Mouse (Mus musculus) layer of hippocampus, postnatal 25 days (tissue): Measurements from ENCODE around the gene Sap30l. TPM values are rescaled to one million over a fixed set of nuclear protein-coding genes. Genes with fewer than 3 reads are reported as not detected.
"Not testable (repeated sequence)": the region's sequence is repeated elsewhere in the genome, so short reads cannot be mapped to it uniquely, and the experiment has no call there.

ENCODE experiments used
- DNase-seq, 2 experiments: peaks; one replicate each; pipeline ENCODE4 v3.0.0; 2022; ENCODE audit warnings: mixed read lengths in 2 of 2, low spot score in 1 of 2; ENCODE audit errors: extremely low spot score in 1 of 2
- total RNA-seq, 2 experiments: library from RNA; stranded (reverse); gene quantifications; 2 replicates each; pipeline ENCODE4 v1.2.3; 2021

The Sap30l gene
- total RNA-seq, 2 experiments from 2014 or later: 55.0 to 55.4 TPM

DNA sequence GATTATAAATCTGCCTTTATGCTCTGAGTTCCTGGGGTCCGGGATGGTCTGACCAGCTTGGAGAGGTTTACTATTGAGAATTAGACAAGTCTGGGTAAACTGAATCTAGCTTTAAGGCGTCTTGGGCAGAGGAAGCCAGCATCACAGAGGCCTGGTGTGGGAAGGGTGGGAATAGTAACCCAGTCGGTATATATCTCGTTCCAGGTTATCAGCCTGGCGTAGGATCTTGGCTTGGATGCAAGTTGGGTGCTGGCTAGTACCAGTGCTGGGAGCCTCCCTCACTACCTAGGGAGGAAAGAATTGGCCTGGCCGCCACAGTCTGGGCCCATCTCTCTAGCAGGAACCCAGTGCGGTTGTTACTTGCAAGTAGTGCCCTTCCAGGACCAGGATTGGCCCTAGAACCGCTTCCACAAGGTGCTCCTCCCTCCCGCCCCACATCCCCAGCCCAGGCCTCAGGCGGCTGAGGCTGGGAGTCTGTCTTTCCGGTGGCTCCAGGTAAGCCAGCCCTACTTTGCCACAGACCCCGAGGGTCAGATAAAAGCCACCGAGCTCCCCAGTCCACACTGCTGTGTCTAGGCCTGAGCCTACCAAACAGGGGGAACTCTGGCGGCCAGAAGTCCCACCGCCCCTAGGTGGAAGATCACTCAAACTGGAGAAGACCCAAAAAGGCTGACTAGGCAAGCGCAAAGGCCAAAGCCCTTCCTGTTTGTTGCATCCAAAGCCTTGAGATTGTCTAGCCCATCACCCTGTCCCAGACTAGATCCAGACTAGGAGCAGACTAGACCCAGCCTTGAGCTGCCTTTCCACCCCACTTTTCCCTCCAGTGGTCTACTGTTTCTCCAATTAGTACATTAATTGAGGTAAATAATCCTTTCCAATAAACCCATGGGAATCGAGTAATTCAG lies 28.7 kb downstream of the Sap30l start:
- no peak for DNase-seq

GRCm38 (mm10) chr11:57831281-57831781 lies 29.9 kb downstream of the Sap30l start:
- no peak for DNase-seq

- no peak for DNase-seq
Measured at GRCm38 (mm10) chr11:57831861-57832260, 30.4 kb downstream of the Sap30l start.

- no peak for DNase-seq
Measured at GRCm38 (mm10) chr11:57832552-57833201, 31.2 kb downstream of the Sap30l start, which contains the start of gene Hand1. Gene Hand1, minus strand, starts transcription at chr11:57832818.

DNA sequence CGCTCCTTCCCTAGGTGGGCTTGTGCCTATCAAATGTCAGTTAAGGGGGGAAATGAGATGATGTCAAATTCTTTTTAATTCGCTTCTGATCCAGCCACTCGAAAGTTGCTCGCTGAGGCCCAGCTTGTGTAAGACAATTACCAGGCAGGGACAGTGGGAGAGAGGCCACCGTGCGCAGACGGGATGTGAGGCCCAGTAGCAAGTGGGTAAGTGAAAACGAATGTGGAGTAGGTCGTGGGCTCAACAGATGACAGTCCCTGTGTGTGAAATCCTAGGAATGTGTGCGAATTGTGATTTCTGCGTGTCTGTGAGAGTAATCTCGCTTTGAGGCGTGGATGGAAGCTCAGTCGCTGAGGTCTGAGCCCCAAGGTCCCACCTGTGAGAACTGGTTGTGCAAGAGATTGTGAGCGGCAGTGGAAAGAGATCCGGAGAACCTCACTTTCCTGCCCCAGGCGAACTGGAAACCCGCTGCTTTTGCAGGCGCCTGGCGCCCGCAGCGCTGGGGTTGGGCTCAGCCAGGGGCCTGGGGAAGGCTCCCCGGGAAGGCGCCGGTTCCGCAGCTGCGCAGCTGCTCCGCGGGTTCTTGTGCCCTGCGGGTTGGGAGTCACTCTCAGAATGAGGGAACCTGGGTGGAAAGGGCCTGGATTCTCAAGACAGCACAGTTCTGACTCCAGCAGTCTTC lies 32.0 kb downstream of the Sap30l start:
- DNase-seq: no peak

DNA sequence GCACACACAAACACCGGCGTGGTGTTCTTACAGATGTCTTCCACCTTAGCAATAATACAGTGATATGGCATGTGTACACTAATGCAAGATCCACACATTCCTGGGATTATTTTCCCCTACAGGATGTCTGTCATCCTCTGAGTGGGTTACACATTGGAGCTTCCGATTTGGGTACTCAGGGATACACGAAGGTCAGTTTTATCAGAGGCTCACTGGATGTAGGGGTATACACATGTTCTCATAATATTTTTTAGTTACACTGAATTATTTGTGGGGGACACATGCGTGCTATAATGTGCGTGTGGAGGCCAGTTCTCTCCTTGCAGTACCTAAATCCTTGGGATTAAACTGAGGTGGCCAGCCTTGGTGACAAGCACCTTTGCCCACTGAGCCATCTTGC lies 32.6 kb downstream of the Sap30l start:
- DNase-seq: no peak

GRCm38 (mm10) chr11:57835331-57835730 lies 33.9 kb downstream of the Sap30l start:
- no peak for DNase-seq

DNA sequence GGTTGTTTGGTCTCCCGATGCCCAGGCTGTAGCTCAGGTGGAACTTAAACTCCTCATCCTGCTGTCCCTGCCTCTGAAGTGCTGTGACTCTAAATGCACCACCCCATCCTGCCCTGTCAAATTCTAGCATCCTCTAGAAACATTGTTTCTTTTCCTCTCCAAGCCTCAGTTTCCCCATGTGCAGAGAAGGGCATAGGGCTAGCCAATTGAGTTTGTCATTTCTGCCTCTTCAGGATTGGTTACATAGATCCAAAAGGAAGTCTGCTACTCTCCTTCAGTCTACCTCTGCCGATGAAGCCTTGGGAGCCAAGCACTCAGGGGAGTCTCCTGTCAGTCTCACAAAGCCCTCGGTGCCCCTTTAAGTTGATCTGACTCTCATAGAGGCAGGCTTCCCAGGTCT lies 34.5 kb downstream of the Sap30l start:
- no peak for DNase-seq

DNA sequence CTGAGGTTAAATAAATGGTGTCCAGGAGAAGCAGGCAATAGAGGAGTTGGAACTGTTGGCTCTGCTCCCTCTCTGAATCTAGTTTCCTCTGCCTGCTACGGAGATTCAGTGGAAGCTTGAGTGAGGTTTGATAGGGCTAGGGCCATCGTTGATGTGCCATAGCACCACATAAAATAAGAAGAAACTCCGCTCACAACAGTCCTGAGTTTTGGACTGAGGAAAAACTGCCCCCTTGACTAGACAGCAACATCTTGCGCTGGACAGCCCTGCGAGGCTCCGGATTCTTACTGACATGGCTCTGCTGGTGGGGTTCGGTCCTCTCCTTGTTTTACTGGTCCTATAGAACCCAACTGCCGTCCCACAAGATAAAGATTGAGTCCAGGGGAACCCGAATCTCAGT lies 35.0 kb downstream of the Sap30l start:
- no peak for DNase-seq

GRCm38 (mm10) chr11:57836872-57837680 lies 35.6 kb downstream of the Sap30l start:
- no peak for DNase-seq

DNA sequence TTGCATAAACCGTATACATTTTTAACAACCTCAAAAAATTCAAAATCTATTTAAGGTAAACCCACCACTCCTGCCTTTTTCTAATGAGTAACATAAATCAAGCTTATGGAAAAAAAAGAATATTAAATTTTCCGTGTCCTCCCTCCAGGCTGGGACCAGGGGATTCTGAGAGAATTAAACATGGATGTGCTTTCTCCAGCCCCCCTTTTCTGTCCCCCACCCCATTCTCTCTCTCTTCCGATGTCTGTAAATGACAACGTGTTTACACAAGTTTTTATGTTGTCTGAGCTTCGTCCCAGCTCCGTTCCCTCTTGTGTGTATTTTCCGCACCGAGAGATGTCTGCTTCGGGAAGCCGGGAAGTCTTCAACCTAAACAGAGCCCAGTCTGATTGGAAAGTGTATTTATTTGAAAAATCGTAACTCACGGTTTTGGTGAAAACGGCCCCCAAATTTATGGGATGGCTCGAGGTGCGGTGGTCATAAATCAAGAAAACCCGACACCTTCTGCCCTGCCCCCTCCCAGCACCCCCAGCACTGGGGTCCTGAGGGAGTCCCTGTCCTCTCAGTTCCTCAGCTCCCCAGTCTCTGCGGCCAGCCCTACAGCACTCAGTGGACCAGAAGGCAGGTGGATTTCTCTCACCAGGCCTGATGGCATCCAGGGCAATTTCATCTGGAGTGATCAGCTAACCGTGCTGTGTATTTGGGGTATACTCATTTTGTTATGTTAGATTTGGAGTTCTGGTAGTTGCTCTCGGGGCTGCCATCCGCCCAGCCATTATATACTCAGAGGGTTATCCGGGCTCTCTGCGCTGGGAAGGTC lies 36.6 kb downstream of the Sap30l start:
- no peak for DNase-seq

DNA sequence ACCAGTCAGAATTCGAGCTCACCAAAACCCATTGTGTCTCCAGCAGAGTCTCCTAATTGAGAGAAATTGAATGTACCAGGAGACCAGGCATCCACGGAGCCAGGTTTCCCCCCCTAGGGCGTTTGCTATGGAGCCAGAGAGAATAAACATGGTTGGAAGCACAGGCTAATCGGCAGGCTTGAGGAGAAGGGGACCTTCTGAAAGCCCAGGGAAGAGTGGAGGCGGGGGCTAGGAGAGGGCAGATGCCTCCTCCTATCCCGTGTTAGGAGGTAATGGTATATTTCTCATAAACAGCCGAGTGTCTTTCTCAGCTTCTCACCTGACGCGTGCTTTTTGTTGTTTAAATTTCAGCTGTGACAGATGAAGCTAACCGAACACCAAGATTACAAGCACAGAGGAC lies 39.5 kb downstream of the Sap30l start:
- DNase-seq: no peak

DNA sequence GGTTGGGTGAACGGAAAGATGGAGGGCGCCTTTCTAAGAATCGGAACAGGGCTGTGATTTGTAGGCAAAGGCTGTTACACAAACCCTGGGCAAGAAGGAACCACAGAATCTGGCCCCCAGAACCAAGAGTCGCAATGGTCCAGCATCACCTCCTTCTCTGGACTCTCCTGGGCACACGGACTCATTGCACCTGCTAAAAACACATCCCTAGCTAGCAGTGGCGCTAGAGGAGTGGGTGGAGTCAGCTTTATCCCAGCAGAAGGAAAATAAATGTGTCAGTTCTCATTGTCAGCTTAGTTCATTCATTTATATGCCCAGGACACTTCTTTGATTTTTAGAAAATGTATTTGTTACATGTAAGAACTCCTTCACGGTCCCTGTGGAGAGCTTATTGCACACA lies 40.0 kb downstream of the Sap30l start:
- no peak for DNase-seq

DNA sequence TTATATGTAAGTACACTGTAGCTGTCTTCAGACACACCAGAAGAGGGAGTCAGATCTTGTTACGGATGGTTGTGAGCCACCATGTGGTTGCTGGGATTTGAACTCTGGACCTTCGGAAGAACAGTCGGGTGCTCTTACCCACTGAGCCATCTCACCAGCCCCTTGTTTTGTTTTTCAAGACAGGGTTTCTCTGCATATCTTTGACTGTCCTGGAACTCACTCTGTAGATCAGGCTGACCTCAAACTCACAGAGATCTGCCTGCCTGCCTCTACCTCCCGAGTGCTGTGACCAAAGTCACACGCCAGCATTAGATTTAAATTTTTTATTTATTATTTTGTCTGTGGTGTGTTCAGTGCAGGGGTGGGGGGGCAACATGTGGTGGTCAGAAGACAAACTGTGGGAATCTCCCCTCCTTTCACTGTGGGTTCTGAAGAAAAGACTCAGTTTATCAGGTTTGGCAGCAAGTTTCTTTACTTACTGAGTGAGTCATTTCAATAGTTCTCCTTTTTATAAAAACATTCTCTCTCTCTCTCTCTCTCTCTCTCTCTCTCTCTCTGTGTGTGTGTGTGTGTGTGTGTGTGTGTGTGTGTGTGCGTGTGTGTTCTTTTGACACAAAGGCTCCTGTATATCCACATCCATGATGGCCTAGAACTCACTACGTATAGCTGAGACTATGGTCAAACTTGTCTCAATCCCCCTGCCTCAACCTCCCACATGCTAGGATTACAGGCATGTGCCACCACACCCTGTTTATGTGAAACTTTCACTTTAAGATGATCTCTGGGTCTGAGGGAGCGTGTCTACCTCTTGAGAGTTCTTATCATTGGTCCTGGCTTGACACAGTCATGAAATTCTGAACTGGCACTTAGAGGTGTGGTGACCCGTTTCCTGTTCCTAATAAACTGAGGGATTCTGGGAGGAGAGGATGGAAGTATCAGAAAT lies 45.3 kb downstream of the Sap30l start:
- DNase-seq: not testable (repeated sequence)

DNA sequence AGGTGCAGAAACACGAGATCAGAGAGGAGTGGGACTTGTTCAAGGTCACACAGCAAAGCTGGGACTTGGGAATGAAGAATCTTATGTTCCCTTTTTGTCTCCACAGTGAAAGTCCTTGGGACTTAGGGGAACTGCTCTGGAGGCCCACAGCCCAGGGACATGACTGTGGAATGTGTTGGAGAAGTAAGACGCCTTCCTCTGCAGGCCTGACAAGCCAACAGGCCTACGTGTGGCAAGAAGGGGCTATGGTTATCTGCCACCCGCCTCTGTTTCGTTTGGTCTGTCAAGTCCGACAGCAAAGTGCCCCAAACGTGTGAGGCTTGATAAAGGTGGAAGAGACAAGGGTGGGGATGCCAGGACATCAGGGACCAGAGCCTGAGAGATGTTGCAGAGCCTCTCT lies 46.0 kb downstream of the Sap30l start:
- no peak for DNase-seq

DNA sequence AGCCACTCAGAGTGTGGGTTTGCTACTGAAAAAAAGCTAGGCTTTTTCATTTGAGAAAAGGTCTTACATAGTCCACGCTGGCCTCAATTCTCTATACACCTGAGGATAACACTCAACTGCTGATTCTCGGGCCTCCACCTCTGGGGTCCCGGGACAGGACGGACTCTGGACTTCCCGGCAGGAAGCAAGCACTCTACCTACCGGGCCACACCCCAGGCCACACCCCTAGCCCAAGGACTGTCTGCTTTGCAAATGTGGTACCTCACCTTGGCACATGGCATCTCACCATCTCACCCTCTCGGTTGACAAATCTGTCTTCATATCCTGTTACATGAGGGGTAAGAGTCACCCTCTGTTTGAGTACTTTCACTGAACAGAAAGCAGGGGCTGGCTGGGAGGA lies 48.9 kb downstream of the Sap30l start:
- DNase-seq: no peak

- no peak for DNase-seq
Measured at GRCm38 (mm10) chr11:57850931-57851330, 49.5 kb downstream of the Sap30l start.

- DNase-seq: no peak
Measured at GRCm38 (mm10) chr11:57853571-57853970, 52.1 kb downstream of the Sap30l start.
